Mouse (Mus musculus): ENCODE data around the gene Selenok. TPM values are rescaled to one million over a fixed set of nuclear protein-coding genes. Genes with fewer than 3 reads are reported as not detected.

The Selenok gene
- 10 to 100 TPM; 84.2 to 85.6 TPM for total RNA-seq (2021)
- long read RNA-seq, experiment 1, transcript Selenok-201 (5 exons, 1,678 nt), result major isoform, 196 of 205 reads
- long read RNA-seq, experiment 1, partial matches to known transcripts, result 3 of 205 reads
- long read RNA-seq, experiment 1, other reads (novel, unspliced or antisense), result 6 of 205 reads
- long read RNA-seq, experiment 2, transcript Selenok-201 (5 exons, 1,678 nt), result major isoform, 143 of 155 reads
- long read RNA-seq, experiment 2, partial matches to known transcripts, result 9 of 155 reads
- long read RNA-seq, experiment 2, other reads (novel, unspliced or antisense), result 3 of 155 reads

GRCm38 (mm10) chr14:29968075-29968821 lies at the start of gene Selenok:
Gene Selenok, plus strand, starts transcription at chr14:29968308.
- peak; percentile 59 to 83 for DNase-seq (ENCODE audit: low spot score in 2 of 2)

- peak in 1 of 2 experiments; percentile 22 for DNase-seq (ENCODE audit: low spot score in 2 of 2)
Observed at GRCm38 (mm10) chr14:29928966-29929365, 39.1 kb upstream of the Selenok start.

GRCm38 (mm10) chr14:29935516-29935915 lies 32.6 kb upstream of the Selenok start:
- DNase-seq (ENCODE audit: low spot score in 2 of 2), result no peak

GRCm38 (mm10) chr14:29937466-29937865 lies 30.6 kb upstream of the Selenok start:
- no peak for DNase-seq (ENCODE audit: low spot score in 2 of 2)

- no peak for DNase-seq (ENCODE audit: low spot score in 2 of 2)
Observed at GRCm38 (mm10) chr14:29939600-29940312, 28.4 kb upstream of the Selenok start.

- no peak for DNase-seq (ENCODE audit: low spot score in 2 of 2)
Observed at GRCm38 (mm10) chr14:29940313-29940812, 27.7 kb upstream of the Selenok start.

- DNase-seq (ENCODE audit: low spot score in 2 of 2), result no peak
Observed at GRCm38 (mm10) chr14:29940877-29941276, 27.2 kb upstream of the Selenok start.

GRCm38 (mm10) chr14:29946761-29947309 lies 21.3 kb upstream of the Selenok start:
- DNase-seq (ENCODE audit: low spot score in 2 of 2), result no peak

GRCm38 (mm10) chr14:29950805-29951204 lies 17.3 kb upstream of the Selenok start:
- no peak for DNase-seq (ENCODE audit: low spot score in 2 of 2)

- DNase-seq (ENCODE audit: low spot score in 2 of 2), result no peak
Observed at GRCm38 (mm10) chr14:29957393-29957792, 10.7 kb upstream of the Selenok start.

GRCm38 (mm10) chr14:29967611-29968010 lies 497 bp upstream of the Selenok start:
- DNase-seq (ENCODE audit: low spot score in 2 of 2), result no peak

GRCm38 (mm10) chr14:29971446-29971845 lies 3.3 kb downstream of the Selenok start:
- no peak for DNase-seq (ENCODE audit: low spot score in 2 of 2)

GRCm38 (mm10) chr14:29971993-29972392 lies 3.9 kb downstream of the Selenok start:
- no peak for DNase-seq (ENCODE audit: low spot score in 2 of 2)

- DNase-seq (ENCODE audit: low spot score in 2 of 2), result no peak
Observed at GRCm38 (mm10) chr14:29976927-29977326, 8.8 kb downstream of the Selenok start.

- DNase-seq (ENCODE audit: low spot score in 2 of 2), result peak; percentile 85 to 89
Observed at GRCm38 (mm10) chr14:29978254-29979204, 10.4 kb downstream of the Selenok start, which contains the start of gene Actr8. Gene Actr8, plus strand, starts transcription at chr14:29978337.

GRCm38 (mm10) chr14:29980447-29981205 lies 12.5 kb downstream of the Selenok start:
- no peak for DNase-seq (ENCODE audit: low spot score in 2 of 2)

- no peak for DNase-seq (ENCODE audit: low spot score in 2 of 2)
Observed at GRCm38 (mm10) chr14:29986096-29986495, 18.0 kb downstream of the Selenok start.

- DNase-seq (ENCODE audit: low spot score in 2 of 2), result no peak
Observed at GRCm38 (mm10) chr14:29987276-29987675, 19.2 kb downstream of the Selenok start.

- no peak for DNase-seq (ENCODE audit: low spot score in 2 of 2)
Observed at GRCm38 (mm10) chr14:29987739-29988138, 19.6 kb downstream of the Selenok start.
